Mouse (Mus musculus) hindbrain, postnatal 0 days (tissue): ENCODE data around the gene Tlx2. TPM values are rescaled to one million over a fixed set of nuclear protein-coding genes. Genes with fewer than 3 reads are reported as not detected.
A peak's percentile ranks its signal among the peaks of the same experiment; 100 is the strongest.

Experiments used
- ATAC-seq: fragments of 200-750 bp; cut with Nextera tagmentation; 2 replicates; pipeline ENCODE4 v1.8.0; 2017; ENCODE audit warnings: mild to moderate bottlenecking, moderate TSS enrichment, moderate library complexity
- DNase-seq: peaks from one replicate; pipeline ENCODE4 v3.0.0-alpha.2; 2015; ENCODE audit warnings: low spot score
- H3K27ac ChIP-seq: fragments of 300-500 bp; sonication (generic); 2 replicates; pipeline ENCODE4 v1.5.1; 2014; ENCODE audit warnings: mild to moderate bottlenecking
- H3K27me3 ChIP-seq: fragments of 300-500 bp; sonication (generic); 2 replicates; pipeline ENCODE4 v1.6.1; 2014; ENCODE audit warnings: low read length, mixed read lengths; ENCODE audit not compliant: insufficient read depth
- H3K36me3 ChIP-seq: fragments of 300-500 bp; sonication (generic); 2 replicates; pipeline ENCODE4 v1.6.1; 2014; ENCODE audit warnings: low read length, mixed read lengths; ENCODE audit not compliant: insufficient read depth
- H3K4me1 ChIP-seq: fragments of 300-500 bp; sonication (generic); 2 replicates; pipeline ENCODE4 v1.6.1; 2014; ENCODE audit warnings: antibody characterized with exemption, low read length, mixed read lengths; ENCODE audit not compliant: insufficient read depth
- H3K4me2 ChIP-seq: fragments of 300-500 bp; sonication (generic); 2 replicates; pipeline ENCODE4 v1.6.1; 2014; ENCODE audit warnings: low read depth, mild to moderate bottlenecking, low read length, moderate library complexity, mixed read lengths
- H3K4me3 ChIP-seq: fragments of 300-500 bp; sonication (generic); 2 replicates; pipeline ENCODE4 v1.5.1; 2014; ENCODE audit warnings: low read length
- H3K9ac ChIP-seq: fragments of 300-500 bp; sonication (generic); replicated peaks from 2 replicates; pipeline ENCODE4 v1.6.1; 2014; ENCODE audit warnings: mild to moderate bottlenecking, low read length, moderate library complexity, mixed read lengths
- H3K9me3 ChIP-seq: fragments of 300-500 bp; sonication (generic); 2 replicates; pipeline ENCODE4 v1.6.1; 2016; ENCODE audit warnings: low read length, mixed read lengths
- CTCF ChIP-seq: IDR thresholded peaks from 2 replicates; pipeline ENCODE4 v1.5.1; 2016; ENCODE audit warnings: antibody characterized with exemption, control low read depth, low read depth
- WGBS: fragments of 180-500 bp; shearing (Covaris S2); extraction: QIAGEN DNeasy Blood & Tissue Kit; methylation state at CpG from one replicate; pipeline ENCODE4 v1.1.7; 2014; 5-methylcytosine and 5-hydroxymethylcytosine counted together
- polyA plus RNA-seq: library from polyadenylated mRNA; unstranded; fragments of >200 nt; fragmentation: Nextera tagmentation; extraction: Ambion mirVana; gene quantifications from 2 replicates; pipeline ENCODE4 v1.2.1, GENCODE M21; 2015
- total RNA-seq: library from RNA; depleted of rRNA; stranded (reverse); fragments of >200 nt; gene quantifications from 2 replicates; pipeline ENCODE4 v1.2.3, GENCODE M21; 2014

Tlx2 gene
- total and polyA plus RNA-seq, 2 experiments from 2014 or later, result not detected

DNA sequence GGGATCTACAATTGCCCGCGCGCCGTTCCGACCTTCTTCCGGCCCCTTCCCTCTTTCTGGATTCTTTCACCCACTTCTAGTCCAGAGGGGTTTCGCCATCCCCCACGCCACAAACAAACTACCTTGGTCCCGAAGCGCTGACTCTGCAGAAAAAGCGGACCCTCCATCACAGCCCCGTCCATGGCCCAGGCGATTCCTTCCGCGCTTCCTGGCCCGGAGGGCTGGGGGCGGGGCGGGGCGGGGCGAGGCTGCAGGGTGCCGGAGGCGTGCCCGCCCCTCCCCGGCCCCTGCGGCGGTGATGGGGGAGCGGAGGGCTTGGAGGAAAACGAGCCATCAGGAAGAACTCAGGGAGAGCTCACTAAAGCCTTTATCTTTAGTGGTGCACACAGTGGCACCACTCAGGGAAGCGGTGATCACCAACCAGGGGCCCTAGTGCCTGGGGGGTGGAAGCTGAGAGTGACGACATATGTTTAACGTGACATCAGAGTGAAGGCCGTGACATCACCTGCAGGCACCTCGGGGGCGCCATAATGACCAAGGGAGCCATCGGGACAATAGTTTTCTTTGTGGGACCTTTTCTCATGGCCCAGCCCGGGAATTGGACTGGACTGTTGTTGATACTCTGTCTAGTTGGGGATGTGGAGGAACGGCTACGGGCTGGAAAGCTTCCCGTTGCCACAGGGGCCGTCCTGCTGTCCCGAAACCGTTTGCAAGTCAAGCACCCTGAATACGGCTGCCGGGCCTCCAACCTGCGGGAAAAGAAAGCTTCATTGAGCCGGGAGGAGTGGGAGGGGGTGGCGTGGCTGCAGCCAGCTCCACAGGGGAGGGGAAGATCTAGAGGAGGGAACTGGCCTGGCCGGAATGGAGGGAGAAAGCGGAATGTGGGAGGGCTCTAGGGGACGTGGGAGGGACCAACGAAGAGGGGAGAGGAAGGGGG is 36.6 kb downstream of the Tlx2 start, which contains the start of the genes Dok1 and Loxl3:
Gene Dok1, minus strand, starts transcription at position 223 of the 937 bp plus-strand sequence.
Gene Loxl3, plus strand, starts transcription at position 925 of the 937 bp plus-strand sequence.
- no peaks in the 10 kb centered on the region for H3K9me3 ChIP-seq
- H3K36me3 ChIP-seq, result no peaks in the 10 kb centered on the region
- DNase-seq (peak; percentile 67), ATAC-seq (peak; percentile 74)
- peaks cover 11% of the 10 kb centered on the region; the same call in 1 of the 2 replicates for H3K4me1 ChIP-seq
- under 1% methylated on average over 48 of the region's 51 CpGs for WGBS
- peak within 1 kb of the TSS; percentile 40; the same call in 1 of the 2 replicates for H3K9ac ChIP-seq
- peak within 1 kb of the TSS; percentile 47 for H3K4me3 ChIP-seq
- TF ChIP-seq CTCF, result no peak
- peak within 1 kb of the TSS; percentile 84 for H3K4me2 ChIP-seq
- H3K27me3 ChIP-seq, result peaks cover 25% of the 10 kb centered on the region; the same call in 1 of the 2 replicates
- peak within 1 kb of the TSS; percentile 67 for H3K27ac ChIP-seq

DNA sequence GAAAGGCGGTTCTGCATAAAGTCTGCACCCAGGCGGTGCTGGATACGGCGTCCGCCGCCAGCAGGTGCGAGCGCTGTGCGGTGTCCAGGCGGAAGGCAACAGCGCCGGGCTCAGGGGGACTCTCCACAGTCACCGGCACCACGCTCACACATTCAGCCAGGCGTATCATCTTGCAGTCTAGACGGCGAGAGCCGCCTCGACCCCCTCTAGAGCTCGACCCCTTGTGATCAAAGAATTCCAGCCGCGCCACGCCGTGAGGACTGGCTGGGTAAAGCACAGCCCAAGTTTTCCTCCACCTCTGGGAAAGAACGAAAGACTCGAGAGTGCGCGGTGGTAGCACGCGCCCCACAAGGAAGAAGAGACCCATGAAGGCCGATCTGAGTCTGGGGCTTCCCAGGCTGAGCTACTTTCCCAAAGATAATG is 37.3 kb downstream of the Tlx2 start:
- DNase-seq (peak; percentile 15), ATAC-seq (peak; percentile 46)
- peak overlapping the region; percentile 40; the same call in 1 of the 2 replicates for H3K9ac ChIP-seq
- H3K36me3 ChIP-seq, result no peaks in the 10 kb centered on the region
- no peaks in the 10 kb centered on the region for H3K9me3 ChIP-seq
- H3K27me3 ChIP-seq, result peaks cover 25% of the 10 kb centered on the region; the same call in 1 of the 2 replicates
- 0 out of 2 replicates have a peak, but pooled peaks cover 8% of the 10 kb centered on the region for H3K4me1 ChIP-seq
- no peak overlapping the region for H3K27ac ChIP-seq
- H3K4me2 ChIP-seq, result peak overlapping the region; percentile 84
- under 1% methylated on average over 30 of the region's 31 CpGs for WGBS
- H3K4me3 ChIP-seq, result peak overlapping the region; percentile 47
- TF ChIP-seq CTCF, result peak; percentile 26; the same call in 1 of the 2 replicates

DNA sequence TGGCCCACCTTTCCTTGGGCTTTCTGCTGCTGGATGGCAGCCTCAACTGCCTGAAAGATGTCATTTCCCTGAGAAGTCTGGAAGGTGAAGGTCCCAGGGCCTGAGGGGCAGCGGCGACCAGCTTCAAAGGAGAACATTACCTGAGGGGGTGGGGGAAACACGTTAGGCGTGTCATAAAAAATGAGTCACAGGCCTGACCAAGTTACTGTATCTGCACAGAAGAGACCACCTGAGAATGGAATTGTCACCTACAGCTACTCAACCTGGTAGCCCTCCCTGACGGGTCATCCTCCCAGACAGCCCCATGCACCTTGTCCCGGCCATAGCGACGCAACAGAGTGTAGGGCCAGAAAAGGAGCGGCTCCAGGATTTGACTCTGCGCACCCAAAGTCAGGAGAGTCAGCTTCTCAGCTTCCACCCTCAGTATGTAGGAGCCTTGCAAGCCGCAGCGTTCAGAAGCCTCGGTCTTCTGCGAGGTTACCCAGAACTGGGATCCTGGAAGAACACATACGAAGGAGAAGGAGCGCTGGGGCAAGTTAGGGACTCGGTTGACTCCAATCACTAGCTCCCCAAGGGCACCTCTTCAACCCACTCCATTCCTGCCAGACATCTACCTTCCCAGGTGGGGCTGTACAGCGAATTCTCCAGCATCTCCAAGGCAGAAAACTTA is 38.0 kb downstream of the Tlx2 start:
- TF ChIP-seq CTCF, result no peak
- ATAC-seq, result no peak
- peak overlapping the region; percentile 47 for H3K4me3 ChIP-seq
- no peaks in the 10 kb centered on the region for H3K9me3 ChIP-seq
- H3K9ac ChIP-seq, result peak overlapping the region; percentile 40; the same call in 1 of the 2 replicates
- peaks cover 25% of the 10 kb centered on the region; the same call in 1 of the 2 replicates for H3K27me3 ChIP-seq
- no peak overlapping the region for H3K27ac ChIP-seq
- no peak for DNase-seq
- H3K36me3 ChIP-seq, result no peaks in the 10 kb centered on the region
- H3K4me2 ChIP-seq, result peak overlapping the region; percentile 84
- 29% methylated on average over 18 of the region's 18 CpGs for WGBS
- H3K4me1 ChIP-seq, result 0 out of 2 replicates have a peak, but pooled peaks cover 8% of the 10 kb centered on the region

DNA sequence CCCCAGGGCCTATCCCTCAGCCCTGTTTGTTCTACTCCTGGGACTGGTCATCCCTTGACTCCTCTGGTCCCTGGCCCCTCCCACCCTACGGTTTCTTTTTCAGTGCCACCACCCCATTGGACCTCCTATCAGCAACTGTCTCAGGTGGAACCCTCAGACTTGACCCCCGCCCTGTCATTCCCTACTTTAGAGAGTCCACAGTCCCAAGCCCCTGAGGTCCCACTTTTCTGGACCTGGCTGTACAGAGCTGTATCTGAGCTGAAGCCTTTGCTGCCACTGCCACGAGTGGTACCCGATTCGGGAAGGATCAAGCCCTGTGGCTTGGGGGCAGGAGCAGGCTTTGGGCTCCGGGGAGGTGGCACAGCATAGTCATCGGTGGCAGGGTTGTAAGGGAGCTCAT is 39.0 kb downstream of the Tlx2 start:
- H3K27me3 ChIP-seq, result peaks cover 25% of the 10 kb centered on the region; the same call in 1 of the 2 replicates
- H3K36me3 ChIP-seq, result no peaks in the 10 kb centered on the region
- H3K4me2 ChIP-seq, result no peak overlapping the region
- no peak overlapping the region for H3K9ac ChIP-seq
- no peaks in the 10 kb centered on the region for H3K9me3 ChIP-seq
- no peak for ATAC-seq
- H3K27ac ChIP-seq, result no peak overlapping the region
- H3K4me3 ChIP-seq, result no peak overlapping the region
- 0 out of 2 replicates have a peak, but pooled peaks cover 8% of the 10 kb centered on the region for H3K4me1 ChIP-seq
- no peak for DNase-seq
- TF ChIP-seq CTCF, result no peak
- WGBS, result 65% methylated on average over 7 of the region's 7 CpGs

DNA sequence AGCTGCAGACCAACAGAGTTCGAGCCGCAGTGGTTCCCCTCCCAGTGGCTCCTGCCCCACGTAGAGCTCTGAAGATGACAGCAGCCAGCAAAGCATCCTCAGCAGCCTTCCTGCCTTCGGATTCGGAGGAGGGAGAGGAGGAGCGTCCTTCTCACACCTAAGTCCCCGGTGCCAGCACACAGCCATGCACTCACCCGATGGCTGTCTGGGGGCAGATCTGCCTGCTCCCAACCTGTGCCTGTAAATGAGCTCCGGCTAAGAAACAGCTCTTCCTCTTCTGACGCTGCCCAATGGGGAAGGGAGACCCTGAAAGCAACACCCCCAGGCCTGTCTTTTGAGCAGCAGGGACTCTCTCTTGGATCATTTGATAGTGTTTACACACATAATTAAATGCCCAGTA is 40.3 kb downstream of the Tlx2 start:
- Histone ChIP-seq H3K36me3 (no peaks in the 10 kb centered on the region), H3K27ac (no peak overlapping the region), H3K9ac (no peak overlapping the region), H3K4me1 (0 out of 2 replicates have a peak, but pooled peaks cover 8% of the 10 kb centered on the region), H3K27me3 (peaks cover 25% of the 10 kb centered on the region; the same call in 1 of the 2 replicates), H3K4me3 (no peak overlapping the region), H3K4me2 (no peak overlapping the region), H3K9me3 (no peaks in the 10 kb centered on the region)
- WGBS, result 28% methylated on average over 10 of the region's 10 CpGs
- DNase-seq (no peak), ATAC-seq (no peak)
- TF ChIP-seq CTCF, result no peak

DNA sequence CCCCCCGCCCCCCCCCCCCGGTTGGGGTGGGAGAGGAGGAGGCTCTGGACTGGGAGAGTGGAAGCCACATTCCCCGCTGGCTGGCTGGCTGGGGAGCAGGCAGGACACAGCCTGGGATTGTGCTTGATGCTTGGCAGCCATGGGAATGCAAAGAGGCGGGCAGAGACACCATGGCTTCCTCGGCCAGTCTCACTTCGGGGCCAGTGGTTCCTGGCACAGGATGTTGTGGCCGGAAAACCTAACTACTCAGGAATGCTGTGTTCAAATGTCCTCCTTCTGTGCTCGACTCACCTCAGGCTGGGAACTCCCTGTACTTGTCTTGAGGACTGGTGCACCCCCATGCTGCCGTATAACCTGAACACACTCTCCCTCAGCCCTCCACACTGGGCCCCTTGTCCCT is 42.4 kb downstream of the Tlx2 start:
- no peak overlapping the region for H3K27ac ChIP-seq
- no peak overlapping the region for H3K9ac ChIP-seq
- H3K36me3 ChIP-seq, result no peaks in the 10 kb centered on the region
- H3K4me1 ChIP-seq, result 0 out of 2 replicates have a peak, but pooled peaks cover 5% of the 10 kb centered on the region
- no peak for TF ChIP-seq CTCF
- H3K4me2 ChIP-seq, result no peak overlapping the region
- WGBS, result 60% methylated on average over 7 of the region's 9 CpGs
- H3K27me3 ChIP-seq, result peaks cover 10% of the 10 kb centered on the region; the same call in 1 of the 2 replicates
- DNase-seq (no peak), ATAC-seq (peak; percentile 40; the same call in 1 of the 2 replicates)
- H3K4me3 ChIP-seq, result no peak overlapping the region
- no peaks in the 10 kb centered on the region for H3K9me3 ChIP-seq
